Mouse (Mus musculus): ENCODE results near the gene Atxn7l3.

The Atxn7l3 gene

DNA sequence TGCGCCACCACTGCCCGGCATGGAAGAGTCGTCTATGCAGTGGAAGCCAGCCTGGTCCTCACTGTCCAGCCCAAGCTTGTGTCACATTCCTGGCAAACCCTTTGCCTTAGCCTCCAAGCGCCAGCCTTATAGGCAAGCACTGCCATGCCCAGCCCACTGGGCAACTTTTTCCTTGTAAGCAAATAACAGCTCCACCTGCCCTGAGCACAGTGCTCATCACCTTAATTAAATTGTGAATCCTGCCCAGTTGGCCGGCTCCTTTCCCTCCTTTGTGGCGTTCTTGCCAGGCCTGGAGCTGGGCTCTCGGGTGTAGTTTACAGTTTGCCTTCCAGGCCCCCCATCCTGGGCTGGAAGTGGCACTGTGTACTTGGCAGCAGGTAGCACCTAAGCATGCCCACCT is 33.2 kb downstream of the Atxn7l3 start:
- no peak for DNase-seq

DNA sequence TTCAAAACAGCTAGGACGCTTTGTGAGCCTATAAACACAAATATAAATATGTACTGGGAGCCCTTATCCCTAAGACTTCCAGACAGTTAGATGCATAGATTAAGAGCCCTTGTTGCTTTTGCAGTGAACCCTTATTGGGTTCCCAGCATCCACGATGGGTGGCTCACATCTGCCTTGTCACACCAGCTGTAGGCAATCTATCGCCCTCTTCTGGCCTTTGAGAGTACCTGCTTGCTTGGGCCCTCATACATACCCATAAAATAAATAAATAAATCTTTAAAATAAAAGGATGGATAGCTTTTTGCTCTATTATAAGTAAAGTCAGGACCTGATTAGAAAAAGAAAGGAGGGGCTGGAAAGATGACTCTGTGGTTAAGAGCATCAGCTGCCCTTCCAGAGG is 37.9 kb downstream of the Atxn7l3 start:
- DNase-seq: no peak

- no peak for DNase-seq
Observed at GRCm38 (mm10) chr11:102258095-102258494, 38.3 kb downstream of the Atxn7l3 start.

- no peak for DNase-seq
Observed at GRCm38 (mm10) chr11:102257514-102257913, 38.9 kb downstream of the Atxn7l3 start.

DNA sequence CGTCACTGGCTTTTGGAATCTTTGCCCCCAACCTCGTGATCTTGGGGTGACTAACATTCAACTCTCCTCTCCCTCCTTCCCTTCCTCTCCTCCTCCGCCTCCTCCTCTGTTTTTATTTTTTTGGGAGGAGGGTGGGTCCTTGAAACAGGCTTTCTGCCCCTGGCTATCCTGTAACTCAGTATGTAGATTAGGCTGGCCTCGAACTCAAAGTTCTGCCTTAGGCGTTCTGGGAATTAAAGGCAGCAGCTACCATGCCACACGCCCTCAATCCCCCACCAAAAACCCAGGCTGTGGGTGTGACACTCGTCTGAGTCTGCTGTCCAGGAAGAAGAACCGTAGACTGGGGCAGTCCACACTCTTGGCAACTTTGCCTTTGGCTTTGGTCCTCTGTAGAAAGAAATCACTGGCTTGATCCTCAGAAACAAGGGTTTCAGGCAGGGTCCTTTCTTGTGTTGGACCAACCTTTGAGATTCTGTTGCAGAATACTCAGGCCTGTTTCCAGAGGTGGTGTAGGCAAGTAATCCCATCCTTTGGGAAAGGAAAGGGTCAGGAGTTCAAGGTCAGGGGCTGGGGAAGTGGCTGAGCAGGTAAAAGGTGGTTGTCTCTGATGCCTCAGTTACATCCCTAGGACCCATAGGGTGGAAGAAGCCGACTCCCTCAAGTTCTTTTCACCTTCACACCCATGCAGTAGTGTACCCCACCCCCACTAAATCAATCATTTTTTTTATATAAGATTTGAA is 46.9 kb downstream of the Atxn7l3 start:
- DNase-seq: no peak

- peak; percentile 84 to 97 for DNase-seq
Observed at GRCm38 (mm10) chr11:102248630-102249230, 47.7 kb downstream of the Atxn7l3 start, which contains the start of gene BC030867. Gene BC030867 (plus strand): TSS chr11:102248882.

DNA sequence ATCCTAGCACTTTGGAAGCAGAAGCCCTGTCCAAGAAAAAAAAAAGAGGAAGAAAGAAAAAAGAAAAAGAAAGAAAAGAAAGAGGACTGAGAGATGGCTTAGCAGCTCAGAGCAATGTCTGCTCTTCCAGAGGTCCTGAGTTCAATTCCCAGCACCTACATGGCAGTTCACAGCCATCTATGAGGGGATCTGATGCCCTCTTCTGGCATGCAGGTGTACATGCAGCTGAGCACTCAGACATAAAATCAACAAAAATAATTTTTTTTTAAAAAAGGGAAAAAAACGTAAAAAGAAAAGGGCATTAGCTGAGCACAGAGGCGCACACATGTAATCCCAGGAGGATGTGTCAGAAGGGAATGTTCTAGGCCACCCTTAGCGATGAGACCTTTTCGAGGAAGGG is 49.6 kb downstream of the Atxn7l3 start:
- DNase-seq: no peak

GRCm38 (mm10) chr11:102246273-102246635 is 50.2 kb downstream of the Atxn7l3 start:
- no peak for DNase-seq

DNA sequence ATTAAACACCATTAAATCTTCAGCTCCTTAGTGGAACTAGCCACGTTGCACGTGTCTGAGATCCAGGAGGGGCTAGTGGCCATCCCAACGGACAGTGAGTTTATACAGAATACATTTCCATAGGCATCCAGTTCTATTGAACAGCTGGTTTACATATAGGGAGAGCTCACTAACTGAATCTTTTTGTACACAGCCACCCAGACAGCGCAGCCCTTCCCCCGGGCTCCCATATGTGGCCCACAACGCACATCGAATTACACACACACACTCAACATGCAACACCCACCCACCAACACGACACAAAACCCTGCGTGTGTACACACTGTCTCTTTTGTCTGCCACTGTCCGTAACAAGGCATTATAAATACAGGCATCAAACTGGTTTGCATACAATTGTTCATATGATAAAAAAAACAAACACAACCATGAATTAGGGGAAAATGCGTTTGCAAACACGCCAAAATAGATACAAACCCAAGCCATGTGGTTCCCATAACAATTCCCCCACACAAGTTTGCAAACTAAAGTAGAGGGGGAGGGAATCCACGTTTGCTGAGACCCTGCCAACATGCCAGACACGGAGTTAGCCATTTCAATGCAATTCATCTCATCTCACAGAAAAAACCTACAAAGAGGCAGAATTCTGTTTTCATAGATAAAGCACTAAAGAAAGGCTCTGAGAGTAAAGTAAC is 50.7 kb downstream of the Atxn7l3 start:
- no peak for DNase-seq

DNA sequence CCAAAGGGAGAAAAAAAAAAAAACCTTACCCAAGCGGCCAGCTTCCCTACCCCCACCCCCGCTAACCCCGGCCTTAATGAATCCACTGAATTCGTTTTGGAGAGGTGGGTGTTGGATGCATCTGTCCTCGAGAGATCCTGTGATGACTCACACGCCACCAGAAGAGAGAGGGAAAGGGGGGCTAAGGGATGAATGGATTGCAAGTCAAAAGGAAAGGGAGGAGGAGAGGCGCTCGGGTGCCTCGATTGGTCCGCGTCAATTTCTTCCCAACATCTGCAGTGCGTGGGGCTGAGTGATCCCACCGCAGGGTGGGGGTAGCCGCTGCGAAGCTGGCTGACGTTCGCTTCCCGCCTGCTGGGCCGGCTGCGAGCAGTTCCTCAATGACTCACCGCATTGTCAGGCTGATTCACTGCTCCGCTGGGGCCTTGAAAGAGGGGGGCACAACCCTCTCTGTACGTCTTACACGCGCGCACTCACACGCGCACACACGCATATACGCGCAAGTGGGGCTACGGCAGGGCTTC is 51.4 kb downstream of the Atxn7l3 start:
- DNase-seq: peak in 1 of 2 experiments; percentile 29

- DNase-seq: no peak
Observed at GRCm38 (mm10) chr11:102241874-102242273, 54.6 kb downstream of the Atxn7l3 start.

GRCm38 (mm10) chr11:102241246-102241645 is 55.2 kb downstream of the Atxn7l3 start:
- DNase-seq: no peak

DNA sequence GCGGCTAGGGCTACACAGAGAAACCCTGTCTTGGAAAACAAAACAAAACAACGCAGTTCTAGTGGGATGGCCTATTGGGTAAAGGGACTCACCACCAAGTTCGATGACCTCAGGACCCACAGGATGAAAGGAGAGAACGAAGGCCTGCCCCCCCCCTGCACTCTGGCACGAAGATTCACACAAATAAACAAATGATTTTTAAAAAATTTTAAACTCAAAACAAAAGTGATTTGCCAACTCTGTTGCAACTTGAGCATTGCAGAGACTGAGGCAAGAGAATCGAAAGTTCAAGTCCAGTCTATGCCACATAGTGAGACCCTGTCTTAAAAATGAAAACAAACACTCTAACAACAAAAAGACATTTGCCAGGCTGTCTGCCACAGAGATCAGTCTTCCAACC is 55.8 kb downstream of the Atxn7l3 start:
- DNase-seq: no peak
